Mouse (Mus musculus) lung, embryonic 14.5 days (tissue): ENCODE data around the gene Nxpe3. TPM values are rescaled to one million over a fixed set of nuclear protein-coding genes. Genes with fewer than 3 reads are reported as not detected.
"Not testable (repeated sequence)": the region's sequence is repeated elsewhere in the genome, so short reads cannot be mapped to it uniquely, and the experiment has no call there.

ENCODE experiments used
- ATAC-seq: fragments of 200-750 bp; cut with Nextera tagmentation; 2 replicates; pipeline ENCODE4 v1.8.0; 2017; ENCODE audit warnings: mild to moderate bottlenecking, moderate TSS enrichment, moderate library complexity; ENCODE audit not compliant: insufficient read depth
- DNase-seq: peaks from one replicate; pipeline ENCODE4 v3.0.0-alpha.2; 2015
- H3K27ac ChIP-seq: fragments of 300-500 bp; sonication (generic); 2 replicates; pipeline ENCODE4 v1.5.1; 2014; ENCODE audit warnings: low read depth, mild to moderate bottlenecking, moderate library complexity
- H3K27me3 ChIP-seq: fragments of 300-500 bp; sonication (generic); 2 replicates; pipeline ENCODE4 v1.6.1; 2014; ENCODE audit warnings: low read length, control low read depth; ENCODE audit not compliant: insufficient read depth
- H3K36me3 ChIP-seq: fragments of 300-500 bp; sonication (generic); 2 replicates; pipeline ENCODE4 v1.6.1; 2014; ENCODE audit warnings: control low read depth; ENCODE audit not compliant: insufficient read depth
- H3K4me1 ChIP-seq: fragments of 300-500 bp; sonication (generic); 2 replicates; pipeline ENCODE4 v1.6.1; 2014; ENCODE audit warnings: antibody characterized with exemption, control low read depth; ENCODE audit not compliant: insufficient read depth
- H3K4me2 ChIP-seq: fragments of 300-500 bp; sonication (generic); 2 replicates; pipeline ENCODE4 v1.6.1; 2014; ENCODE audit warnings: mild to moderate bottlenecking
- H3K4me3 ChIP-seq: fragments of 300-500 bp; sonication (generic); 2 replicates; pipeline ENCODE4 v1.5.1; 2014; ENCODE audit warnings: low read depth, low read length
- H3K9ac ChIP-seq: fragments of 300-500 bp; sonication (generic); 2 replicates; pipeline ENCODE4 v1.6.1; 2014
- H3K9me3 ChIP-seq: fragments of 300-500 bp; sonication (generic); 2 replicates; pipeline ENCODE4 v1.6.1; 2016; ENCODE audit warnings: low read depth, low read length, control low read depth
- CTCF ChIP-seq: IDR thresholded peaks from 2 replicates; pipeline ENCODE4 v1.5.1; 2016; ENCODE audit warnings: antibody characterized with exemption, low read depth
- WGBS: fragments of 180-500 bp; shearing (Covaris S2); extraction: QIAGEN DNeasy Blood & Tissue Kit; methylation state at CpG from one replicate; pipeline ENCODE4 v1.1.7; 2014; 5-methylcytosine and 5-hydroxymethylcytosine counted together
- polyA plus RNA-seq: library from polyadenylated mRNA; unstranded; fragments of >200 nt; fragmentation: Nextera tagmentation; extraction: Ambion mirVana; gene quantifications from 2 replicates; pipeline ENCODE4 v1.2.1, GENCODE M21; 2014

The Nxpe3 gene
- polyA plus RNA-seq, 1 experiment from 2014 or later = 1.7 TPM

DNA sequence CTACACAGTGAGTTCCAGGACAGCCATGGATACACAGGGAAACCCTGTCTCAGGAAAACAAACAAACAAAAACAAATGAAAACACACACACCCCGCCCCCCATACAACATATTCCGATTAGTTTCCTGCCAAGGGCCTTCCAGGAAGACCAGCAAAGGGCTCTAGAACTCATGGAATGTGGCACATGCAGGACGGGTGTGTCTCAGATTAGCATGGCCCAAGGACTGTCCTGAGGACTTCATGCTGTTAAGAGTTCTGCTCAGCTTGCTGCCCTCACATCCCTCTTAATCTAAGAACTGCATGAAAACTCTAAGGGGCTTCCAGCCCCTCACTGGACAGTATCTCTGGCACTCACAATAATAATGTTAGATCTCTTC is 6.5 kb downstream of the Nxpe3 start:
- peaks cover 13% of the 10 kb centered on the region; the same call in 1 of the 2 replicates for H3K36me3 ChIP-seq
- WGBS = 76% methylated on average over 3 of the region's 3 CpGs
- H3K4me1 ChIP-seq = no peaks in the 10 kb centered on the region
- TF ChIP-seq CTCF = no peak
- H3K27ac ChIP-seq = no peak overlapping the region
- no peaks in the 10 kb centered on the region for H3K27me3 ChIP-seq
- H3K4me3 ChIP-seq = no peak overlapping the region
- DNase-seq = no peak
- ATAC-seq = no peak
- H3K9me3 ChIP-seq = no peaks in the 10 kb centered on the region
- H3K4me2 ChIP-seq = no peak overlapping the region
- no peak overlapping the region for H3K9ac ChIP-seq

DNA sequence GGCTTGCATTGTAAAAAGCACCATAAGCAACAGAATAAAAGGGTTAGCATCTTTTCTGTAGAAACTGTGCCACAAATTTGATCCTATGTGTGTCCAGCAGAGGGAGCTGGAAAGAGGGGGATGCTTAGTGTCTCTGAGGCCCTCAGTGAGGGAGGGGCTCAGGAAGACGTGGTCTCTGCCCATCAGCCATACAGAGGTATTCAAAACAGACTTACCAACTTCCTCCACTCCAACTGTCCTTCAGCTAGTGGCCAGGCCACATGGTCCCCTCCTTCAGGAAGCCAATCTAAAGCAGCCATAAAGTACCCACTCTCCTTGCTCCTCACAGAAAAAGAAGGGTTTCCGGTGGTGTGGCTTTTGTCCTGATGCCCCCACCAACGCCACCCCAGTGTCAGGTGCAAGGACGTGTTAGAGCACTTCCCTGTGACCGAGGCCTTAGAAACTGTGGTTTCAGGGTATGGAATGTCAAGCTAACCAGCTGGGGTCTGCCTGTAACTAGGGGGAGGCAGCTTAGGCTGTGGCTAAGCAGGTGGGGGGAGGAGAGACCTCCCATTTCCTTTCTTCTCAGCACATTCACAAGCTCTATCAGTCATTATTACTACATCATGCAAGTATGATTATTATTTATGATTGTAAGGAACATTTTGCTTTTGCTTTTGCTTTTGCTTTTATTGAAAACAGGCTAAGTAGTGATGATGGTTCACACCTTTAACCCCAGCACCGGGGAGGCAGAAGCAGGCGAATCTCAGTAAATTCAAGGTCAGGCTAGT is 7.1 kb downstream of the Nxpe3 start:
- 65% methylated on average over 7 of the region's 7 CpGs for WGBS
- ATAC-seq = peak; percentile 67; the same call in 1 of the 2 replicates
- H3K4me1 ChIP-seq = no peaks in the 10 kb centered on the region
- no peak overlapping the region for H3K4me3 ChIP-seq
- no peaks in the 10 kb centered on the region for H3K27me3 ChIP-seq
- peak; percentile 24 for DNase-seq
- no peak overlapping the region for H3K27ac ChIP-seq
- H3K9ac ChIP-seq = no peak overlapping the region
- peaks cover 13% of the 10 kb centered on the region; the same call in 1 of the 2 replicates for H3K36me3 ChIP-seq
- no peaks in the 10 kb centered on the region for H3K9me3 ChIP-seq
- H3K4me2 ChIP-seq = no peak overlapping the region
- peak; percentile 57 for TF ChIP-seq CTCF

DNA sequence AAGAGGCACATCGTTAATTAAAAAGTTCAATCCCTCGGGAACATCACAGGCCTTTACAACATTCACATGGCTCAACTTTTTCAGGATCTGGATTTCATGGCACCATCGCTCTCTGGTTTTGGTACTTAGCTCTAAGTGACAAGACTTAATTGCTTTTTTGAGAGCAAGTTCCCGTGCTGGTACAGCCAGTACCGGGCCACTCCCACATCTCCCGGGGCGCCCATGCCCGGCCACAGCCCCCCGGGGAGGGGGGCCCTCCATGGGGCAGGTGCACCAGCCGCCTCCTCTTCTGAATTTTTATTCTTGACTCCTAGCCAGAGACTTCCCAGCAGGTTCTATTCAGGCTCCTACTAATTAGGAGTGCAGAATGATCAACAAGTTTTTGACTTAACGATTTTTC is 10.8 kb downstream of the Nxpe3 start:
- DNase-seq (no peak), ATAC-seq (no peak)
- Histone ChIP-seq H3K9me3 (no peaks in the 10 kb centered on the region), H3K4me3 (no peak overlapping the region), H3K36me3 (peaks cover 10% of the 10 kb centered on the region; the same call in 1 of the 2 replicates), H3K27me3 (no peaks in the 10 kb centered on the region), H3K4me2 (no peak overlapping the region), H3K4me1 (no peaks in the 10 kb centered on the region), H3K27ac (no peak overlapping the region), H3K9ac (no peak overlapping the region)
- no peak for TF ChIP-seq CTCF
- WGBS = 85% methylated on average over 11 of the region's 11 CpGs

DNA sequence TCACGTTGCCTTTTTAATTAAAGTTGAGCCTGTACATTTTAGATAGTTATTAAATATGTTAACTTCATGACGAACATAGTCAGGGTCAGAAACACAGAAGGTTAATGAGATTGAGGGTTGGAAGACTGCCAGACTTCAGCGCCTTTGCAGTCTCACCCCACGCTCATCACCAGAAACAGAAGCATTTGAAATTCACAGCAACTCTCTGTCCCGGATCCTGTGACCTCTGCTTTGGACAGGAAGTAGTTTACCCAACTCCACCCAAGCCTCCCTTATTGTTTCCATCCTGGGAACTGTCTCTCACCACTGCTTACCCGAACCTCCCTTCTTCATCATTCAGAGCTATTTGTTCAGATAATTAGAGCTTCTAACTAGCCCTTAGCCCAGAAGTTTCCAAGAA is 19.1 kb downstream of the Nxpe3 start:
- Histone ChIP-seq H3K27ac (no peak overlapping the region), H3K9me3 (no peaks in the 10 kb centered on the region), H3K27me3 (no peaks in the 10 kb centered on the region), H3K36me3 (0 out of 2 replicates have a peak, but pooled peaks cover 3% of the 10 kb centered on the region), H3K4me3 (no peak overlapping the region), H3K4me2 (no peak overlapping the region), H3K9ac (no peak overlapping the region), H3K4me1 (no peaks in the 10 kb centered on the region)
- no peak for TF ChIP-seq CTCF
- no peak for ATAC-seq
- DNase-seq = peak; percentile 28
- WGBS = 39% methylated on average over 6 of the region's 6 CpGs

DNA sequence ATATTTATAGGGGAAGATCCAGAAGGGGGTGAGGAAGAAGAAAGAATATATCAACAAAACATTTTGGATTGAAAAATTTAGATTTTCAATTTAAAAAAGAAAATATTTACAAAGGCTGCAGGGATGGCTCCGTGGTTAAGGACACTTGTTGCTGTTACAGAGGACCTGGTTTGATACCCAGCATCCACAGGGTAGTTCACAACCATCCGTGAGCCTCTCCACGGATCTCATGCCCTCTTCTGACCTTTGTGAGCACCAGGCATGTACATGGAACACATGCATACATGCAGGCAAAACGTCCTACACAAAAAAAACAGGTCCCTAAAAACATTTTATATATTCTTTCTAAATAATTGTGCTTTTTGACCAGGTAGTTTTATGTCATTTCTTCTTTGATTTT is 31.3 kb downstream of the Nxpe3 start:
- no peaks in the 10 kb centered on the region for H3K9me3 ChIP-seq
- H3K4me3 ChIP-seq = no peak overlapping the region
- H3K9ac ChIP-seq = no peak overlapping the region
- DNase-seq = no peak
- peak; percentile 11; the same call in 1 of the 2 replicates for ATAC-seq
- 0 out of 2 replicates have a peak, but pooled peaks cover 5% of the 10 kb centered on the region for H3K36me3 ChIP-seq
- 70% methylated on average over 4 of the region's 4 CpGs for WGBS
- H3K4me2 ChIP-seq = no peak overlapping the region
- H3K27me3 ChIP-seq = no peaks in the 10 kb centered on the region
- TF ChIP-seq CTCF = no peak
- H3K4me1 ChIP-seq = no peaks in the 10 kb centered on the region
- no peak overlapping the region for H3K27ac ChIP-seq

DNA sequence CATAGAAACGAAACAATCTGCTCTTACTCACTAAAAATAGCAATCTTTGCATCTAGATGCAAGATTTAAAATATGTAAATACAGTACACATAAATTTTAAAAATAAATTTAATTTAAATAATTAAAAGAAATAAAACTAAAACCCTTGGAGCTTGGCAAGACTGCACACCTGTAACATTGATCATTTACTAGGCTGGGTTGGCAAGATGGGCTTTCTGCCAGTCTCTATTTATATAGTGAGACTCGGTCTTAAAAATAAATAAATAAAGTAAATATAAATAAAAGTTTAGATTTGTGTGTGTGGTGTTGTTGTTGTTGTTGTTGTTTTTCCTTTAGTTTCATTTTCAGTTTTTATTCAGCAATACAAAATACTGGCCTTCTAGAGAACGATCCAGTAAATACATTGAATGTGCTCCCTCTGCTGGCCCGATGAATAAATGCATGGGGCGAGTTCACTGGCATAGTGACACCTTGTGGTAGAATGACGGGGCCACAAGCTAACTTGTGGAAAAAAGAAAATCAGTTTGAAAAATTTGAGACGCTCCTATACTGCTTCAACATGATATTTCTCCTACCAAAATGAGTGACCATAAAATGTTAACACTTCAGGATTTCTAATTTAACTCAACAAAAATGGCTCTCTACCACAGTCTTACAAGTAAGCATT is 31.8 kb downstream of the Nxpe3 start:
- 22% methylated on average over 7 of the region's 7 CpGs for WGBS
- Histone ChIP-seq H3K9me3 (no peaks in the 10 kb centered on the region), H3K4me3 (no peak overlapping the region), H3K4me1 (no peaks in the 10 kb centered on the region), H3K9ac (no peak overlapping the region), H3K36me3 (0 out of 2 replicates have a peak, but pooled peaks cover 5% of the 10 kb centered on the region), H3K4me2 (no peak overlapping the region), H3K27me3 (no peaks in the 10 kb centered on the region), H3K27ac (no peak overlapping the region)
- ATAC-seq = peak; percentile 39
- peak; percentile 99 for TF ChIP-seq CTCF
- DNase-seq = peak; percentile 91

DNA sequence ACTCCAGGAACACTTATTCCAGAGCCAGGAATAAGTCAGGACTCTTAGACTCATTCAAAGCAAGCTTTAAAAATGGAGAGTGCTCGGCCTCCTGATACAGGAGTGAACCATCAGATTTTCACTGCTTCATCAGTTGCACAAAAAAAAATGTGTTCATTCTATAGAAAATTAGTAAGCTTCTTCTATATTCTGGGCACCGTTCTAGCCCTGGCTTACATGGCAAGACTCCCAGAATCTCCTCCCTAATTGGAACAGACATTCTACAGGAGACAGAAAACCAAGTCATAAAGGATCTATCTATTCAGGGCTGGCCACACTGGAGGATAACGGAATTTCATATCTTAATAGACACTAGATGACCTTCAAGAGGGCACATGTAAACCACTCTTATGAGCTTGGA is 34.0 kb downstream of the Nxpe3 start:
- no peaks in the 10 kb centered on the region for H3K27me3 ChIP-seq
- H3K27ac ChIP-seq = no peak overlapping the region
- 82% methylated on average over 3 of the region's 3 CpGs for WGBS
- no peaks in the 10 kb centered on the region for H3K9me3 ChIP-seq
- no peak for DNase-seq
- H3K36me3 ChIP-seq = 0 out of 2 replicates have a peak, but pooled peaks cover 2% of the 10 kb centered on the region
- TF ChIP-seq CTCF = no peak
- no peaks in the 10 kb centered on the region for H3K4me1 ChIP-seq
- no peak overlapping the region for H3K4me2 ChIP-seq
- no peak overlapping the region for H3K9ac ChIP-seq
- no peak for ATAC-seq
- no peak overlapping the region for H3K4me3 ChIP-seq

DNA sequence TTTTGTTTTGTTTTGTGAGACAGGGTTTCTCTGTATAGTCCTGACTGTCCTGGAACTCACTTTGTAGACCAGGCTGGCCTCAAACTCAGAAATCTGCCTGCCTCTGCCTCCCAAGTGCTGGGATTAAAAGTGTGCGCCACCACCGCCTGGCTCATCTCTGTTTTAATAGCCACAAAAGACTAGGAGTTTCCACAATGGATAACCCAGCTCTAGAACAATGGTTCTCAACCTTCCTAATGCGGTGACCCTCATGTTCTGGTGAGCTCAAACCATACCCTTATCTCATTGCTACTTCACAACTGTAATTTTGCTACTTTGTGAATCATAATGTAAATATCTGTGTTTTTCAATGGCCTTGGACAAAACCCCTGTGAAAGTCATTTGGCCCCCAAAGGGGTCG is 35.7 kb downstream of the Nxpe3 start:
- not testable (repeated sequence) for H3K36me3 ChIP-seq, H3K4me3 ChIP-seq, H3K4me1 ChIP-seq, H3K4me2 ChIP-seq, H3K27me3 ChIP-seq, H3K27ac ChIP-seq, H3K9me3 ChIP-seq, H3K9ac ChIP-seq, DNase-seq, ATAC-seq
- WGBS = 81% methylated on average over 4 of the region's 4 CpGs
